Mouse (Mus musculus): ENCODE data around the gene Akt2. TPM values are rescaled to one million over a fixed set of nuclear protein-coding genes. Genes with fewer than 3 reads are reported as not detected.

Akt2 gene
- polyA plus RNA-seq, 1 experiment from 2014 or later = 94.2 TPM

GRCm38 (mm10) chr7:27607580-27607979, 16.2 kb downstream of the Akt2 start:
- H3K9me3 ChIP-seq = no peaks in the 10 kb centered on the region
- 66% methylated on average over 5 of the region's 5 CpGs for WGBS
- peaks cover 19% of the 10 kb centered on the region for H3K36me3 ChIP-seq
- peak overlapping the region; percentile 36; the same call in 1 of the 2 replicates for H3K27ac ChIP-seq (replicated peaks)
- H3K9ac ChIP-seq (replicated peaks) = no peak overlapping the region
- no peak for ATAC-seq (replicated peaks)
- no peak overlapping the region for H3K4me3 ChIP-seq
- peaks cover 50% of the 10 kb centered on the region for H3K4me1 ChIP-seq
- H3K27me3 ChIP-seq = no peaks in the 10 kb centered on the region
- no peak overlapping the region for H3K4me2 ChIP-seq (replicated peaks)

- H3K27ac ChIP-seq (replicated peaks) = 0 out of 2 replicates have a peak overlapping the region, but pooled peaks have one; percentile 36
Measured at GRCm38 (mm10) chr7:27608130-27608529, 16.8 kb downstream of the Akt2 start.

GRCm38 (mm10) chr7:27609285-27609684, 17.9 kb downstream of the Akt2 start:
- ATAC-seq (replicated peaks) = no peak
- H3K4me2 ChIP-seq (replicated peaks) = no peak overlapping the region
- 95% methylated on average over 4 of the region's 4 CpGs for WGBS
- no peaks in the 10 kb centered on the region for H3K27me3 ChIP-seq
- no peak overlapping the region for H3K27ac ChIP-seq (replicated peaks)
- no peaks in the 10 kb centered on the region for H3K9me3 ChIP-seq
- H3K4me3 ChIP-seq = no peak overlapping the region
- H3K9ac ChIP-seq (replicated peaks) = no peak overlapping the region
- peaks cover 55% of the 10 kb centered on the region for H3K4me1 ChIP-seq
- peaks cover 19% of the 10 kb centered on the region for H3K36me3 ChIP-seq

More at GRCm38 (mm10) chr7:27608130-27608529, 16.8 kb downstream of the Akt2 start:
- H3K4me1 ChIP-seq = peaks cover 50% of the 10 kb centered on the region
- no peak for ATAC-seq (replicated peaks)
- no peaks in the 10 kb centered on the region for H3K9me3 ChIP-seq
- H3K4me2 ChIP-seq (replicated peaks) = no peak overlapping the region
- H3K4me3 ChIP-seq = no peak overlapping the region
- no peak overlapping the region for H3K9ac ChIP-seq (replicated peaks)
- WGBS = 88% methylated on average over 3 of the region's 3 CpGs
- H3K36me3 ChIP-seq = peaks cover 19% of the 10 kb centered on the region
- H3K27me3 ChIP-seq = no peaks in the 10 kb centered on the region

- WGBS = 92% methylated on average over 2 of the region's 2 CpGs
- no peak for ATAC-seq (replicated peaks)
- no peak overlapping the region for H3K4me3 ChIP-seq
- no peak overlapping the region for H3K9ac ChIP-seq (replicated peaks)
- H3K4me2 ChIP-seq (replicated peaks) = no peak overlapping the region
- H3K27me3 ChIP-seq = no peaks in the 10 kb centered on the region
- H3K9me3 ChIP-seq = no peaks in the 10 kb centered on the region
- H3K4me1 ChIP-seq = peaks cover 55% of the 10 kb centered on the region
- H3K36me3 ChIP-seq = peaks cover 19% of the 10 kb centered on the region
- no peak overlapping the region for H3K27ac ChIP-seq (replicated peaks)
Measured at GRCm38 (mm10) chr7:27609688-27610087, 18.3 kb downstream of the Akt2 start.

- WGBS = 90% methylated on average over 3 of the region's 3 CpGs
- no peak overlapping the region for H3K4me2 ChIP-seq (replicated peaks)
- ATAC-seq (replicated peaks) = no peak
- H3K27me3 ChIP-seq = no peaks in the 10 kb centered on the region
- no peak overlapping the region for H3K9ac ChIP-seq (replicated peaks)
- peaks cover 52% of the 10 kb centered on the region for H3K4me1 ChIP-seq
- peak overlapping the region; percentile 64 for H3K27ac ChIP-seq (replicated peaks)
- H3K36me3 ChIP-seq = peaks cover 19% of the 10 kb centered on the region
- H3K4me3 ChIP-seq = no peak overlapping the region
- no peaks in the 10 kb centered on the region for H3K9me3 ChIP-seq
Measured at GRCm38 (mm10) chr7:27610370-27610769, 19.0 kb downstream of the Akt2 start.

- H3K9ac ChIP-seq (replicated peaks) = no peak overlapping the region
- 86% methylated on average over 5 of the region's 5 CpGs for WGBS
- no peak for ATAC-seq (replicated peaks)
- H3K4me3 ChIP-seq = no peak overlapping the region
- H3K36me3 ChIP-seq = peaks cover 19% of the 10 kb centered on the region
- H3K9me3 ChIP-seq = no peaks in the 10 kb centered on the region
- no peak overlapping the region for H3K4me2 ChIP-seq (replicated peaks)
- peak overlapping the region; percentile 64 for H3K27ac ChIP-seq (replicated peaks)
- H3K4me1 ChIP-seq = peaks cover 47% of the 10 kb centered on the region
- H3K27me3 ChIP-seq = no peaks in the 10 kb centered on the region
Measured at GRCm38 (mm10) chr7:27610871-27611270, 19.5 kb downstream of the Akt2 start.

- no peaks in the 10 kb centered on the region for H3K9me3 ChIP-seq
- 51% methylated on average over 4 of the region's 4 CpGs for WGBS
- ATAC-seq (replicated peaks) = 0 out of 2 replicates have a peak, but pooled peaks have one; percentile 5
- H3K27me3 ChIP-seq = no peaks in the 10 kb centered on the region
- H3K4me3 ChIP-seq = no peak overlapping the region
- peaks cover 33% of the 10 kb centered on the region for H3K36me3 ChIP-seq
- H3K4me1 ChIP-seq = peaks cover 29% of the 10 kb centered on the region
- H3K27ac ChIP-seq (replicated peaks) = peak overlapping the region; percentile 86
- H3K9ac ChIP-seq (replicated peaks) = no peak overlapping the region; the same call in 1 of the 2 replicates
- no peak overlapping the region for H3K4me2 ChIP-seq (replicated peaks)
Measured at GRCm38 (mm10) chr7:27612940-27613339, 21.6 kb downstream of the Akt2 start.

- Histone ChIP-seq H3K4me3 (no peak overlapping the region), H3K36me3 (peaks cover 39% of the 10 kb centered on the region), H3K4me1 (peaks cover 29% of the 10 kb centered on the region), H3K9me3 (no peaks in the 10 kb centered on the region), H3K9ac (replicated peaks) (no peak overlapping the region), H3K27ac (replicated peaks) (peak overlapping the region; percentile 86), H3K27me3 (no peaks in the 10 kb centered on the region), H3K4me2 (replicated peaks) (peak overlapping the region; percentile 8; the same call in 1 of the 2 replicates)
- WGBS = 21% methylated on average over 8 of the region's 8 CpGs
- peak; percentile 75 for ATAC-seq (replicated peaks)
Measured at GRCm38 (mm10) chr7:27613751-27614499, 22.6 kb downstream of the Akt2 start.

- H3K27ac ChIP-seq (replicated peaks) = no peak overlapping the region
- H3K4me3 ChIP-seq = no peak overlapping the region
- no peaks in the 10 kb centered on the region for H3K4me1 ChIP-seq
- no peaks in the 10 kb centered on the region for H3K27me3 ChIP-seq
- peaks cover 68% of the 10 kb centered on the region for H3K36me3 ChIP-seq
- no peak overlapping the region for H3K9ac ChIP-seq (replicated peaks)
- H3K4me2 ChIP-seq (replicated peaks) = no peak overlapping the region
- 76% methylated on average over 6 of the region's 6 CpGs for WGBS
- no peak for ATAC-seq (replicated peaks)
- H3K9me3 ChIP-seq = no peaks in the 10 kb centered on the region
Measured at GRCm38 (mm10) chr7:27621028-27621427, 29.7 kb downstream of the Akt2 start.

- H3K4me3 ChIP-seq = no peak overlapping the region
- WGBS = 81% methylated on average over 1 of the region's 1 CpGs
- H3K4me1 ChIP-seq = no peaks in the 10 kb centered on the region
- H3K4me2 ChIP-seq (replicated peaks) = no peak overlapping the region
- no peaks in the 10 kb centered on the region for H3K27me3 ChIP-seq
- no peaks in the 10 kb centered on the region for H3K9me3 ChIP-seq
- H3K27ac ChIP-seq (replicated peaks) = no peak overlapping the region
- peaks cover 67% of the 10 kb centered on the region for H3K36me3 ChIP-seq
- no peak for ATAC-seq (replicated peaks)
- H3K9ac ChIP-seq (replicated peaks) = no peak overlapping the region
Measured at GRCm38 (mm10) chr7:27622234-27622633, 30.9 kb downstream of the Akt2 start.

- Histone ChIP-seq H3K36me3 (peaks cover 68% of the 10 kb centered on the region), H3K27me3 (no peaks in the 10 kb centered on the region), H3K9ac (replicated peaks) (no peak overlapping the region), H3K4me2 (replicated peaks) (no peak overlapping the region), H3K9me3 (no peaks in the 10 kb centered on the region), H3K27ac (replicated peaks) (no peak overlapping the region), H3K4me3 (no peak overlapping the region), H3K4me1 (no peaks in the 10 kb centered on the region)
- ATAC-seq (replicated peaks) = no peak
Measured at GRCm38 (mm10) chr7:27624967-27625366, 33.6 kb downstream of the Akt2 start.

- WGBS = 81% methylated on average over 7 of the region's 7 CpGs
- Histone ChIP-seq H3K4me2 (replicated peaks) (no peak overlapping the region), H3K27ac (replicated peaks) (no peak overlapping the region), H3K9ac (replicated peaks) (no peak overlapping the region), H3K27me3 (no peaks in the 10 kb centered on the region), H3K9me3 (no peaks in the 10 kb centered on the region), H3K36me3 (peaks cover 68% of the 10 kb centered on the region), H3K4me3 (no peak overlapping the region), H3K4me1 (0 out of 2 replicates have a peak, but pooled peaks cover 7% of the 10 kb centered on the region)
- ATAC-seq (replicated peaks) = no peak
Measured at GRCm38 (mm10) chr7:27627707-27628106, 36.4 kb downstream of the Akt2 start.

Measured in forebrain, embryonic 15.5 days (tissue).